Mouse (Mus musculus): ENCODE results near the gene Adam6b.

DNA sequence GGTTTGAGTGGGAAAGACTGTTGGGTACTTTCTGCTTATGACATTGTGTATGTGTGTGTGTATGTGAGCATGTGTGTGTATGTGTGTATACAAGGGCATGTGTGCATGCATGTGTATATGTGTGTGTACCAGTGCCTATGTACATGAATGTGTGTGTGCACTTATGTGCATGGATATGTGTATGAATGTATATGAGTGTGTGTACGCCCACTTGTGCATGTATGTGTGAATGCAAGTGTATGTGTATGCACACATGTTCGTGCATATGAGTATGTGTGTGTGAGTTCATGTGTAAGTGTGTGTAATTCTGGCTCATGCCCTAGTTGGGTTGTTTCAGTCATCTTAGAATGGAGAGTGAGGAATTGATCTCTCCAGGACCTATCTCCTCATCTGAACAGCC, 36.6 kb downstream of the Adam6b start:
- no peak for TF ChIP-seq CTCF (IDR thresholded peaks at IDR 0.05; ENCODE audit: extremely low read depth, insufficient read depth, insufficient read length, insufficient replicate concordance)
- no peak for TF ChIP-seq POLR2A (IDR thresholded peaks at IDR 0.05; ENCODE audit: low read depth, low read length)

All from spleen, adult 2 months (tissue).